In genomic region chr1:134105043-134105763, GRCm38 (mm10) we compare ENCODE assay signal across 16 mouse cellular contexts. TPM values are rescaled to one million over a fixed set of nuclear protein-coding genes. Genes with fewer than 3 reads are reported as not detected.
DNase-seq lines count a peak whose midpoint lies in the region; ATAC-seq and TF ChIP-seq lines count a peak whose summit lies in the region.
"Had no signal": no experiment of that assay in that cellular context is flagged by ENCODE, and none has a peak within 500 bp of the region (broad histone marks: within the 10 kb centered on the region; RNA-seq: fewer than 3 reads in every experiment).

No protein-coding gene starts in this region.

- no peak overlapping the region for H3K9ac ChIP-seq in hindbrain, embryonic 11.5 days (ENCODE audit: low read depth, low read length)
- H3K9ac ChIP-seq in lung, postnatal 0 days (replicated peaks; ENCODE audit: low read depth) = no peak overlapping the region
- H3K9ac ChIP-seq in stomach, embryonic 15.5 days = no peak overlapping the region
- no peak overlapping the region for H3K9ac ChIP-seq in kidney, embryonic 16.5 days (replicated peaks; ENCODE audit: low read length)
- H3K9ac ChIP-seq: embryonic facial prominence, embryonic 15.5 days; forebrain, postnatal 0 days; heart, embryonic 12.5 days; kidney, embryonic 15.5 days; midbrain, embryonic 12.5 days had no signal

- peak overlapping the region; percentile 42; the same call in 1 of the 2 replicates for H3K27ac ChIP-seq in hindbrain, embryonic 10.5 days
- no peak overlapping the region for H3K27ac ChIP-seq in hindbrain, embryonic 11.5 days (ENCODE audit: low read depth, low read length)
- peak overlapping the region; percentile 71 for H3K27ac ChIP-seq in lung, postnatal 0 days (ENCODE audit: low read length)
- peak overlapping the region; percentile 45; the same call in 1 of the 2 replicates for H3K27ac ChIP-seq in stomach, embryonic 15.5 days
- H3K27ac ChIP-seq in kidney, embryonic 16.5 days (ENCODE audit: low read length) = no peak overlapping the region
- H3K27ac ChIP-seq: kidney, embryonic 15.5 days; liver, embryonic 15.5 days; midbrain, embryonic 12.5 days had no signal

- 81% methylated on average over 11 of the region's 11 CpGs for WGBS in hindbrain, embryonic 10.5 days
- 76% methylated on average over 11 of the region's 11 CpGs for WGBS in hindbrain, embryonic 11.5 days
- 56% methylated on average over 11 of the region's 11 CpGs for WGBS in lung, postnatal 0 days
- 66% methylated on average over 11 of the region's 11 CpGs for WGBS in stomach, embryonic 15.5 days
- WGBS in kidney, embryonic 16.5 days = 73% methylated on average over 11 of the region's 11 CpGs

- no peaks in the 10 kb centered on the region for H3K9me3 ChIP-seq in hindbrain, embryonic 10.5 days
- H3K9me3 ChIP-seq in hindbrain, embryonic 11.5 days (ENCODE audit: control insufficient read depth, low read length) = no peaks in the 10 kb centered on the region
- no peaks in the 10 kb centered on the region for H3K9me3 ChIP-seq in lung, postnatal 0 days (ENCODE audit: low read length)
- no peaks in the 10 kb centered on the region for H3K9me3 ChIP-seq in stomach, embryonic 15.5 days
- no peaks in the 10 kb centered on the region for H3K9me3 ChIP-seq in kidney, embryonic 16.5 days (ENCODE audit: low read length)
- H3K9me3 ChIP-seq: embryonic facial prominence, embryonic 15.5 days; heart, embryonic 12.5 days; kidney, embryonic 15.5 days; liver, embryonic 15.5 days; midbrain, embryonic 12.5 days had no signal

- ATAC-seq in hindbrain, embryonic 11.5 days (ENCODE audit: low FRiP score) = no peak
- peak; percentile 4; the same call in 1 of the 2 replicates for ATAC-seq in lung, postnatal 0 days
- peak; percentile 72 for ATAC-seq in granulocyte monocyte progenitor cell, adult 5-6 weeks (replicated peaks; ENCODE audit: poor library complexity, severe bottlenecking)
- ATAC-seq in stomach, embryonic 15.5 days (ENCODE audit: insufficient read depth, low FRiP score, low read depth) = no peak
- no peak for ATAC-seq in kidney, embryonic 16.5 days (ENCODE audit: low FRiP score, low TSS enrichment)
- ATAC-seq: forebrain, postnatal 0 days had no signal

- H3K4me3 ChIP-seq in hindbrain, embryonic 10.5 days = no peak overlapping the region
- no peak overlapping the region for H3K4me3 ChIP-seq in hindbrain, embryonic 11.5 days (ENCODE audit: low read depth, low read length)
- no peak overlapping the region; the same call in 1 of the 2 replicates for H3K4me3 ChIP-seq in lung, postnatal 0 days (ENCODE audit: low read depth, low read length)
- no peak overlapping the region for H3K4me3 ChIP-seq in stomach, embryonic 15.5 days (replicated peaks)
- H3K4me3 ChIP-seq in kidney, embryonic 16.5 days (ENCODE audit: low read length) = no peak overlapping the region
- H3K4me3 ChIP-seq: embryonic facial prominence, embryonic 15.5 days; heart, embryonic 12.5 days; kidney, embryonic 15.5 days; liver, embryonic 15.5 days; midbrain, embryonic 12.5 days had no signal

- H3K27me3 ChIP-seq in hindbrain, embryonic 10.5 days (ENCODE audit: insufficient read depth, poor library complexity, severe bottlenecking) = 0 out of 2 replicates have a peak, but pooled peaks cover 4% of the 10 kb centered on the region
- no peaks in the 10 kb centered on the region for H3K27me3 ChIP-seq in hindbrain, embryonic 11.5 days (ENCODE audit: control insufficient read depth, insufficient read depth, low read length)
- H3K27me3 ChIP-seq in lung, postnatal 0 days (replicated peaks; ENCODE audit: insufficient read depth, low read length) = no peaks in the 10 kb centered on the region
- no peaks in the 10 kb centered on the region for H3K27me3 ChIP-seq in stomach, embryonic 15.5 days (replicated peaks)
- no peaks in the 10 kb centered on the region for H3K27me3 ChIP-seq in kidney, embryonic 16.5 days (ENCODE audit: insufficient read depth, low read length)
- H3K27me3 ChIP-seq: embryonic facial prominence, embryonic 15.5 days; kidney, embryonic 15.5 days had no signal

- no peak overlapping the region for H3K4me2 ChIP-seq in hindbrain, embryonic 11.5 days (replicated peaks; ENCODE audit: low read depth, low read length)
- H3K4me2 ChIP-seq in lung, postnatal 0 days (replicated peaks; ENCODE audit: low read depth, low read length) = peak overlapping the region; percentile 27
- H3K4me2 ChIP-seq in stomach, embryonic 15.5 days = no peak overlapping the region
- H3K4me2 ChIP-seq in kidney, embryonic 16.5 days (replicated peaks; ENCODE audit: low read depth, low read length) = no peak overlapping the region
- H3K4me2 ChIP-seq: embryonic facial prominence, embryonic 15.5 days; heart, embryonic 12.5 days; kidney, embryonic 15.5 days; liver, embryonic 15.5 days; midbrain, embryonic 12.5 days had no signal

- no peaks in the 10 kb centered on the region for H3K36me3 ChIP-seq in hindbrain, embryonic 10.5 days
- no peaks in the 10 kb centered on the region for H3K36me3 ChIP-seq in hindbrain, embryonic 11.5 days (ENCODE audit: control insufficient read depth, insufficient read depth, low read length)
- H3K36me3 ChIP-seq in lung, postnatal 0 days (ENCODE audit: insufficient read depth, low read length) = no peaks in the 10 kb centered on the region
- no peaks in the 10 kb centered on the region for H3K36me3 ChIP-seq in stomach, embryonic 15.5 days
- no peaks in the 10 kb centered on the region for H3K36me3 ChIP-seq in kidney, embryonic 16.5 days (ENCODE audit: insufficient read depth, low read length)
- H3K36me3 ChIP-seq: embryonic facial prominence, embryonic 15.5 days; heart, embryonic 12.5 days; kidney, embryonic 15.5 days; liver, embryonic 15.5 days; midbrain, embryonic 12.5 days had no signal

- no peak for TF ChIP-seq CTCF in lung, postnatal 0 days (IDR thresholded peaks at IDR 0.05)

- DNase-seq in hindbrain, embryonic 10.5 days (ENCODE audit: low spot score) = no peak
- DNase-seq in hindbrain, embryonic 11.5 days (ENCODE audit: low spot score) = no peak
- no peak for DNase-seq in lung, postnatal 0 days (ENCODE audit: low spot score)
- DNase-seq in lung, postnatal 36 days = no peak
- DNase-seq: adrenal gland, adult 8-10 months; forebrain, postnatal 0 days; gastrocnemius, postnatal 10 days; right cerebral cortex, postnatal 25 days had no signal

- no peak for TF ChIP-seq EP300 in lung, postnatal 0 days (IDR thresholded peaks at IDR 0.05)

- H3K4me1 ChIP-seq in hindbrain, embryonic 10.5 days (replicated peaks) = peaks cover 13% of the 10 kb centered on the region
- H3K4me1 ChIP-seq in hindbrain, embryonic 11.5 days (replicated peaks; ENCODE audit: control insufficient read depth, insufficient read depth, low read length) = no peaks in the 10 kb centered on the region
- peaks cover 16% of the 10 kb centered on the region for H3K4me1 ChIP-seq in lung, postnatal 0 days (ENCODE audit: insufficient read depth, low read depth, low read length)
- peaks cover 5% of the 10 kb centered on the region; the same call in 1 of the 2 replicates for H3K4me1 ChIP-seq in stomach, embryonic 15.5 days
- H3K4me1 ChIP-seq in kidney, embryonic 16.5 days (ENCODE audit: insufficient read depth, low read length) = peaks cover 3% of the 10 kb centered on the region
- H3K4me1 ChIP-seq: midbrain, embryonic 12.5 days had no signal

RNA-seq across cellular contexts. Expression of gene Chit1, which starts 5.8 kb away (rescaled TPM):
- polyA plus RNA-seq in hindbrain, embryonic 10.5 days (2016; fragmentation: Nextera tagmentation; extraction: Ambion mirVana) = not detected in 2 replicates
- polyA plus RNA-seq in hindbrain, embryonic 11.5 days (2014; fragmentation: Nextera tagmentation; extraction: Ambion mirVana) = not detected in 2 replicates
- 0.29 TPM in 1 of 2 replicates, not detected in the other for polyA plus RNA-seq in lung, postnatal 0 days (2015; fragmentation: Nextera tagmentation; extraction: Ambion mirVana)
- total RNA-seq in granulocyte monocyte progenitor cell, adult 5-6 weeks (2014; fragmentation: Nextera tagmentation) = 0.62 and 1.7 TPM in 2 replicates
- total RNA-seq in granulocyte monocyte progenitor cell, adult 5-6 weeks (2017) = 0.22 and 0.82 TPM in 2 replicates
- polyA plus RNA-seq in stomach, embryonic 15.5 days (2015; fragmentation: Nextera tagmentation; extraction: Ambion mirVana) = 0.70 and 1.1 TPM in 2 replicates
- 0.17 and 0.21 TPM in 2 replicates for polyA plus RNA-seq in kidney, embryonic 16.5 days (2015; fragmentation: Nextera tagmentation; extraction: Ambion mirVana)
- polyA plus RNA-seq: midbrain, embryonic 12.5 days had no signal

RNA-seq across cellular contexts. Expression of gene Btg2, which starts 26.3 kb away (rescaled TPM):
- 100.0 and 117 TPM in 2 replicates for polyA plus RNA-seq in hindbrain, embryonic 10.5 days (2016; fragmentation: Nextera tagmentation; extraction: Ambion mirVana)
- polyA plus RNA-seq in hindbrain, embryonic 11.5 days (2014; fragmentation: Nextera tagmentation; extraction: Ambion mirVana) = 107 and 108 TPM in 2 replicates
- polyA plus RNA-seq in lung, postnatal 0 days (2015; fragmentation: Nextera tagmentation; extraction: Ambion mirVana) = 177 and 184 TPM in 2 replicates
- 7.2 and 13.5 TPM in 2 replicates for total RNA-seq in granulocyte monocyte progenitor cell, adult 5-6 weeks (2014; fragmentation: Nextera tagmentation)
- total RNA-seq in granulocyte monocyte progenitor cell, adult 5-6 weeks (2017) = 31.3 and 33.7 TPM in 2 replicates
- 72.2 and 72.4 TPM in 2 replicates for polyA plus RNA-seq in stomach, embryonic 15.5 days (2015; fragmentation: Nextera tagmentation; extraction: Ambion mirVana)
- polyA plus RNA-seq in kidney, embryonic 16.5 days (2015; fragmentation: Nextera tagmentation; extraction: Ambion mirVana) = 36.2 and 38.2 TPM in 2 replicates

Comparison
In these comparisons a context has a peak if more than half of its experiments do, and no peak if none do; other contexts are left out.
1. H3K27ac ChIP-seq: peak in hindbrain, embryonic 10.5 days (single experiment), lung, postnatal 0 days (single experiment) and stomach, embryonic 15.5 days (single experiment); none in hindbrain, embryonic 11.5 days (single experiment) and kidney, embryonic 16.5 days (single experiment).
2. ATAC-seq: peak in lung, postnatal 0 days (single experiment) and granulocyte monocyte progenitor cell, adult 5-6 weeks (single experiment); none in hindbrain, embryonic 11.5 days (single experiment), stomach, embryonic 15.5 days (single experiment) and kidney, embryonic 16.5 days (single experiment).